Mouse (Mus musculus): ENCODE measurements at regions not wholly inside any gene's neighbourhood (a gene's known extent, or its start where the extent isn't known, plus 50 kb on each side); places are given as distances from the start of the nearest gene placed in this dataset.

GRCm38 (mm10) chr3:143087786-143088185 is 206.0 kb upstream of the Pkn2 start:
- TF ChIP-seq CTCF (conservative IDR thresholded peaks at IDR 0.05; ENCODE audit: insufficient read depth, insufficient read length, low read depth, low read length) (no peak), POLR2A (IDR thresholded peaks at IDR 0.05; ENCODE audit: low read depth, low read length) (no peak)

Measured in kidney, adult 2 months (tissue).